Mouse (Mus musculus) lung, adult 2 months (tissue): ENCODE measurements around the gene Prss12. TPM values are rescaled to one million over a fixed set of nuclear protein-coding genes. Genes with fewer than 3 reads are reported as not detected.

Source experiments
- DNase-seq: peaks from one replicate; pipeline ENCODE4 v3.0.0; 2022
- H3K4me1 ChIP-seq: fragments of 200-500 bp; 2 replicates; pipeline ENCODE4 v1.6.1; 2011; ENCODE audit warnings: low read length; ENCODE audit not compliant: control insufficient read depth, insufficient read depth
- H3K4me3 ChIP-seq: fragments of 200-500 bp; replicated peaks from 2 replicates; pipeline ENCODE3; 2011; ENCODE audit warnings: low read depth, mild to moderate bottlenecking, control low read depth, low read length; ENCODE audit errors: extremely low read depth
- CTCF ChIP-seq: fragments of 200-500 bp; IDR thresholded peaks from 2 replicates; pipeline ENCODE4 v1.5.1; 2011; ENCODE audit warnings: mild to moderate bottlenecking, low read length, control low read depth; ENCODE audit not compliant: insufficient read depth
- POLR2A ChIP-seq: fragments of 200-500 bp; IDR thresholded peaks from 2 replicates; pipeline ENCODE4 v1.6.1; 2011; ENCODE audit warnings: low read depth, mild to moderate bottlenecking, control low read depth, low read length, borderline replicate concordance; ENCODE audit errors: extremely low read depth
- WGBS: fragments of 180-500 bp; shearing (Covaris S2); methylation state at CpG from one replicate; pipeline ENCODE4 v1.1.7; 2018; 5-methylcytosine and 5-hydroxymethylcytosine counted together
- polyA plus RNA-seq: library from polyadenylated mRNA; depleted of rRNA; stranded (reverse); fragments of >200 nt; gene quantifications from 2 replicates; pipeline ENCODE4 v1.2.3, GENCODE M21; 2012; rRNA removed

Prss12 gene
- polyA plus RNA-seq = 5.9 and 8.1 TPM in 2 replicates

DNA sequence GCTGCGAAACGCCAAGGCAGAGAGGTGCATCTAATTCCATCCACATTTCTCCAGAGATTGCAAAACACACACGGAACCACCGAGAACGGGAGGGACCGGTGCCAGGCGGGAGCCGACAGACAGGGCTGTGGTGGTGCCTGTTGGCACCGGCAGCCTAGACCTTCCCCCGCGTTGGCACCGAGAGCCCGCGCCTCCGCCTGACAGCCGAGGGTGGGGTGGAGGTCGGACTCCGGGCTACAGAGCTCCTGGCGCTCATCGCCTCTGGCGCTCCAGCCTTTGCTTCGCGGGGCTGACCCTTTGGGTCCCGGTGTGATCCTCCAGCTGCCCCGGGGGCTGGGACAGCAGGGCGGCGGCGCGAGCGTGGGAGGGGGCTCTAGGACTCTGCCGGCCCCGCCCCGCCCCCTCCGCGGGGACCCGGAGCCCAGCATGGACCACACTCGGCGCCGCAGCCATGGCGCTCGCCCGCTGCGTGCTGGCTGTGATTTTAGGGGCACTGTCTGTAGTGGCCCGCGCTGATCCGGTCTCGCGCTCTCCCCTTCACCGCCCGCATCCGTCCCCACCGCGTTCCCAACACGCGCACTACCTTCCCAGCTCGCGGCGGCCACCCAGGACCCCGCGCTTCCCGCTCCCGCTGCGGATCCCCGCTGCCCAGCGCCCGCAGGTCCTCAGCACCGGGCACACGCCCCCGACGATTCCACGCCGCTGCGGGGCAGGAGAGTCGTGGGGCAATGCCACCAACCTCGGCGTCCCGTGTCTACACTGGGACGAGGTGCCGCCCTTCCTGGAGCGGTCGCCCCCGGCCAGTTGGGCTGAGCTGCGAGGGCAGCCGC, at the start of gene Prss12:
Gene Prss12, plus strand, starts transcription at position 206 of the 830 bp plus-strand sequence.
- H3K4me3 ChIP-seq = peak within 1 kb of the TSS; percentile 47
- no peaks in the 10 kb centered on the region for H3K4me1 ChIP-seq
- TF ChIP-seq POLR2A = no peak
- no peak for TF ChIP-seq CTCF
- WGBS = under 1% methylated on average over 82 of the region's 84 CpGs
- DNase-seq = peak; percentile 31

DNA sequence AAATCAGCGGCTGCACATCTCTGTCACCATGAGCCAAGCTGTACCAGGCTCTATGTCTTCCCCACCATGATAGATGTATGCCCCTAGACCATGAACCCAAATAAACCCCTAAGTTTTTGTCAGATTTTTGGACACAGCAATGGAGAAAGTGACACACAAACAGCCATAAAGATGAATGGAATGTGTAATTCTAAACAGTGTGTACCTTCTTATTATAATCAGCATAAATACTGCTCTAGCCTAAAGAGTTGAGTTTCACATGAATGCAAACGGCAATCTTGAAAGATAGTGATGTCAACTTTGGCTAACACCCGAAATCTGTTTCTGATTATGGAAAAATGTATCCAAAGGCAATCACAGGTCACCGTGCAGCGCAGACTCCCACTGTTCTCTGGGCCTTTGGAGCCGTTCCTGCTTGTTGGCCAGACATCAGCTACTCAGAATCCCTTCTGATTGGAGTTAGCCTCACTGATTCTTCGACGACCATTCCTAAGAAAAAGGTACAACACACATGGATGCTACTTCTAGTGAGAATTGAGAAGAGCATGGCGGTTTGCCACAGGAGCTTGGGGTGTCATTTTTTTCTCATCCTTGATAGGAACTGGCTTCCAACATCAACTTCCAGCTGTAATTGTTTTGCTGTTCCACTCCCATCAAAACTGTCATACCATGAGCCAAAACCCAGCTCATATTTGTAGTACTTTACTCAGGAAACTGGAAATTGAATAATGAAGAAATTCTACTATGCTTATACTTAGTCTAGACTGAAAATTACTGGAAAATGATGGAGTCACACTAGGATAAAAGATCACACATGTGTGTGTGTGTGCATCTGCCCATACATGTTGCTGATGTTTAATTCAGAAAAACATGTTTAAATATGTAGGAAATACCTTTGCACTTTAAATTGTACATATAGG, 48.9 kb upstream of the Prss12 start:
- TF ChIP-seq POLR2A (no peak), CTCF (no peak)
- H3K4me1 ChIP-seq = no peaks in the 10 kb centered on the region
- DNase-seq = no peak
- no peak overlapping the region for H3K4me3 ChIP-seq
- 62% methylated on average over 9 of the region's 9 CpGs for WGBS

DNA sequence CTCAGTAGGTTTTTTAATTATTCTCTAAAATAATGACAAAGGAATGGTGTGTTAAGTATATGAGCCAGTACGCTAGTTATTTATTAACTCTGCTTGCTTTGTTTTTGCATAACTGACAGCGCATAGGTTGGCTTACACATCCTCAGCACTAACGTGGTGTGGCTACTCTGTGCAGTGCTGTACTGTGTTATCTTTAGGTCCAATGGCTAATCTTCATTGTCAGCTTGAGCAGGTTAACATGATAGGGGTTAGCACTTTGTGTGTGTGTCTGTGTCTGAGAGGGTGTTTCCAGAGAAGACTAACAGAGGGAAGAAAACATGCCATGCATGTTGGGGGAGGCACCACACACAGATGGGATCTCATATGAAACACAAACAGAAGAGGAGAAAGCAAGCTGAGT, 41.8 kb upstream of the Prss12 start:
- Histone ChIP-seq H3K4me1 (no peaks in the 10 kb centered on the region), H3K4me3 (no peak overlapping the region)
- TF ChIP-seq POLR2A (no peak), CTCF (no peak)
- DNase-seq = no peak
- WGBS = 70% methylated on average over 3 of the region's 3 CpGs

DNA sequence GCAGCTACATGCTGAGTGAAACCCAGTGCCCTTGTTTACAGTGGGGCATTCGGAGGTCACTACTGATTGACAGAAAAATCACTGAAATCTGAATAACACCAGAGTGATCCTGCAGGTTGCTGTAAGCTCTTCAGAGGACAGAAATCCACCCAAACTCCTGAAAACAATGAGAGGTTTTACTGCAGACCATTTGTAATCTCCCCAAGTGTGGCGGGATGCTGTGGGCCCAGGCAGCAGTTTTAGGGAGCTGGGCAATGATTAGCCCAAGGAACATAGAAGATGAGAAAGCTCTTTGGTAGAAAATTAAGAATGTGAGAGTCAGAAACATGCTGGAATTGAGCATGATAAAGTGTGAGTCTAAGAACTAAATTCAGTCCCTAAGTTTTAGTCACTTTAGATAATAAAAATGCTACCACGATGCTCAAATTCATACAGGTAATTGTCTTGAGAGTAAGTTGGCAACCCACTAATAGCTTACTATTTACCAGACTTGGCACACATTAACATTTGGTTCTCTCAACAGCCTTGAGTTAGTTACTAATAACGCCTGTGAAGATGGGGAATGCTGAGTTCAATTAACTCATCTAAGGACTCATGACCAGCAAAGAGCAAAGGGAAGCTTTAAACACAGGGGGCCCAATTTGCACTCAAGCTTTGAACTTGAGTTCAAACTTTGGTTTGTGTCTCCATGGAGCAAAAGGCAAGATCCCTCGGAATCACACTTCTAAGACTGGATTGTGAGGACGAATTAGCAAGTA, 34.7 kb upstream of the Prss12 start:
- no peak for TF ChIP-seq POLR2A
- TF ChIP-seq CTCF = no peak
- H3K4me3 ChIP-seq = no peak overlapping the region
- H3K4me1 ChIP-seq = no peaks in the 10 kb centered on the region
- 79% methylated on average over 6 of the region's 6 CpGs for WGBS
- no peak for DNase-seq

DNA sequence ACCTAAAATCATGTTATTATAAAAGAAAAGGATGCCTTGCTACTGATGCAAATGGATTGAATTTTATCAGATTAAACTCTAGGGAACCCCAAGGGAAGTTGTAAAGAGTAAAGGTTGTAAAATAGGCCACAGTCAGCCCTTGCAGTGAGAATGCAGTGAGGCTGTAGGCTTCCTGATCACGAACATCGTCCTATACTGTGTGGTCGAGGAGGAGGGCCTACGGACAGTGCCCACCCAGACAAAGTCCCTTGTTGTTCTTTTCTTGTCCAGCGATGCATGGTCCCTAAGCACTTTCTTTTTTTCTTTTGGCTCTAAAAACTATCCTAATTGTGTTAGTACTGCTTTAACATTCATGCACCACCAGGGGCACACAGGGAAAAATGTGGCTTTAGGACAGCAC, 33.5 kb upstream of the Prss12 start:
- WGBS = 82% methylated on average over 5 of the region's 5 CpGs
- no peak for DNase-seq
- TF ChIP-seq CTCF = no peak
- no peak for TF ChIP-seq POLR2A
- no peak overlapping the region for H3K4me3 ChIP-seq
- no peaks in the 10 kb centered on the region for H3K4me1 ChIP-seq

DNA sequence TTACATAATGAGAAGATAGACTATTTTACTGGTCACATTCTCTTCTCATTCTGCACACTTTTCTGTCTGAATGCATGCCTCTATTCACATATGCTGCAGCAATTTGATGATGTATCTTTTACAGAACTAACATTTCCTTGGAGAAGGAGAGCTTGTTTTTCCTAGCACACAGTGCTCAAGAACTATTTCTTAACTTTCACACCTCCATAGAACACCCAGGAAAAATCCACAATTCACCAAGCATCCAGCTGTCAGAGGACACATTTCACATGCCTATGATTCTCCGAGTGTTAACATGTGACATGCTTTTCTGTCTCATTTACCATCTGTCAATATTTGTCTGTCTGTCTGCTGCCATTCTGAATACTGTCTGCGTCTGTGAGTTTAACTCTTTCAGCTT, 21.1 kb upstream of the Prss12 start:
- Histone ChIP-seq H3K4me3 (no peak overlapping the region), H3K4me1 (no peaks in the 10 kb centered on the region)
- DNase-seq = no peak
- 56% methylated on average over 2 of the region's 2 CpGs for WGBS
- TF ChIP-seq CTCF (no peak), POLR2A (no peak)

DNA sequence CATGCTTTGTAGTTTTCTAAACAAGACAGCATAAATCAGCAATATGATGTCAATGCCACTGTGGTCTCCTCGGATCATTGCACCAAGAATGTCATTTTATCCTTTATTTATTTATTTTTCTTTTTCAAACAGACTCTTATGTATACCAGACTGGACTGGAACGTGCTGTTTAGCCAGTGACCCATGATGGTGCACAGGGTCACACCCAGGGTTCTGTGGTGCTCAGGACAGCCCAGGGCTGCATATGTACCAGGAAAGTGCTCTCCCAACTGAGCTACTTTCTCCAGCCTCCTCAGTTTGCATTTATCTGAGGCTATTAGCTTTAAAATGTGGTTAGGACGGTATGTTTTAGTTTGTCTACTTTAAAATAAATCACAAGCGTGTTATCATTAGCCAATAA, 18.7 kb upstream of the Prss12 start:
- no peaks in the 10 kb centered on the region for H3K4me1 ChIP-seq
- H3K4me3 ChIP-seq = no peak overlapping the region
- DNase-seq = no peak
- WGBS = 60% methylated on average over 4 of the region's 4 CpGs
- TF ChIP-seq CTCF (no peak), POLR2A (no peak)

DNA sequence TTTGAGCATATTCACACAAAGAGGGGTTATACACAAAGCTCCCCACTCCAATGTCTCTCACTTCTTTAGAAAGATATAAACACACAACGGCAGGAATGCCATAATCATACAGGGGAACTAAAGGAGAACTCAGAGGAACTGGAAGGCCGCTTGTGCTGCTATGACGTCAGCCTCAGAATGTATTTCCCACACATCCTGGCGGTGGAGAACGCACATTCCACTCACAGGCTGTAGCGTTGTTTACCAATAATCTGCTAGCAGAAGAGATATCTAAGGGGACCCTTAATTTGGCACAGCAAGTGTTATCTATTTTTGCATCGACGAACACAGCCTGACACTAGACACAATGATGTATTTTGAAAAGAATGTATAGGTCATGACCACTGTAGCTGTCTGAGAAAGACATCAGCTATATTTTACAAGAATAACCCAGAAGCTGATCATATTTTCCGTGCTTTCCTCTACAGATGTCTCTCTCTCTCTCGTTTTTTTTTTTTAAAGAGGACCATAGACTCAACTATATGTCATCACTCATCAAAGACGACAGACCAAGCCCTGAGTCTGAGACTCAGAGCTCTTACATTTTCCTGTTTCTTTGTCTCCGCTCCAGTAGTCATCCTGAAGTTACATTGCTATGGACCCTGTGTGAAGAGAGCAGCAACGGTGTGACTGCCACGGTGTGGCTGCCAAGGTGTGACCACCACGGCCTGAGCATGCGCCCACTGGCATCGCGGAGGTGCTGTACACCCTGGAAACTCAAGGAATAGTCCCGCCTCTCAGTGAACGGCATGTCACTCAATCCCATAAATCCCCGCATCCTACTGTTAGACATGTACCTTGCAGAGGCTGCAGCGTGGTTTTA, 16.9 kb upstream of the Prss12 start:
- H3K4me3 ChIP-seq = no peak overlapping the region
- no peaks in the 10 kb centered on the region for H3K4me1 ChIP-seq
- DNase-seq = no peak
- TF ChIP-seq POLR2A = no peak
- no peak for TF ChIP-seq CTCF
- WGBS = 65% methylated on average over 22 of the region's 22 CpGs
